Mouse (Mus musculus) gastrocnemius, postnatal 25 days (tissue): ENCODE data around the gene Chst8. TPM values are rescaled to one million over a fixed set of nuclear protein-coding genes. Genes with fewer than 3 reads are reported as not detected.
A peak's percentile ranks its signal among the peaks of the same experiment; 100 is the strongest.

Source experiments
- DNase-seq: peaks from one replicate; pipeline ENCODE4 v3.0.0; 2022
- long read RNA-seq, 2 experiments: library from polyadenylated mRNA; stranded (forward); transcript quantifications; one replicate each; pipeline ENCODE4 v2.0.0; 2021
- total RNA-seq, 2 experiments: library from RNA; stranded (reverse); gene quantifications; 1 replicate in 1 of 2; 2 replicates in 1 of 2; pipeline ENCODE4 v1.2.3; 2021

Gene Chst8
- under 1 TPM; 0.13 to 0.43 TPM for total RNA-seq
- long read RNA-seq, experiment 1: 0 reads
- long read RNA-seq, experiment 2: 0 reads

- DNase-seq: peak; percentile 84
Measured at GRCm38 (mm10) chr7:34812531-34813111, at the start of gene Chst8. Chst8 (minus strand) TSS chr7:34812711.

- no peak for DNase-seq
Measured at GRCm38 (mm10) chr7:34858291-34858690, 45.8 kb upstream of the Chst8 start.

- DNase-seq: no peak
Measured at GRCm38 (mm10) chr7:34854781-34855352, 42.4 kb upstream of the Chst8 start.

GRCm38 (mm10) chr7:34853393-34853792 lies 40.9 kb upstream of the Chst8 start:
- DNase-seq: no peak

GRCm38 (mm10) chr7:34849660-34850059 lies 37.1 kb upstream of the Chst8 start:
- DNase-seq: no peak

- DNase-seq: no peak
Measured at GRCm38 (mm10) chr7:34848811-34849210, 36.3 kb upstream of the Chst8 start.

GRCm38 (mm10) chr7:34847900-34848299 lies 35.4 kb upstream of the Chst8 start:
- no peak for DNase-seq

GRCm38 (mm10) chr7:34847410-34847809 lies 34.9 kb upstream of the Chst8 start:
- no peak for DNase-seq

- DNase-seq: no peak
Measured at GRCm38 (mm10) chr7:34838749-34839148, 26.2 kb upstream of the Chst8 start.

GRCm38 (mm10) chr7:34838231-34838630 lies 25.7 kb upstream of the Chst8 start:
- DNase-seq: no peak

GRCm38 (mm10) chr7:34826255-34826909 lies 13.9 kb upstream of the Chst8 start:
- DNase-seq: no peak

- DNase-seq: no peak
Measured at GRCm38 (mm10) chr7:34821587-34821986, 9.1 kb upstream of the Chst8 start.

GRCm38 (mm10) chr7:34820554-34820953 lies 8.0 kb upstream of the Chst8 start:
- DNase-seq: no peak

- no peak for DNase-seq
Measured at GRCm38 (mm10) chr7:34819796-34820195, 7.3 kb upstream of the Chst8 start.

GRCm38 (mm10) chr7:34818660-34819059 lies 6.1 kb upstream of the Chst8 start:
- no peak for DNase-seq

GRCm38 (mm10) chr7:34816981-34817380 lies 4.5 kb upstream of the Chst8 start:
- no peak for DNase-seq

- DNase-seq: no peak
Measured at GRCm38 (mm10) chr7:34814801-34815200, 2.3 kb upstream of the Chst8 start.

GRCm38 (mm10) chr7:34811531-34812526 lies 682 bp downstream of the Chst8 start:
- no peak for DNase-seq

GRCm38 (mm10) chr7:34811060-34811459 lies 1.5 kb downstream of the Chst8 start:
- no peak for DNase-seq

GRCm38 (mm10) chr7:34806307-34806706 lies 6.2 kb downstream of the Chst8 start:
- peak; percentile 67 for DNase-seq

GRCm38 (mm10) chr7:34805691-34806205 lies 6.8 kb downstream of the Chst8 start:
- DNase-seq: no peak

GRCm38 (mm10) chr7:34805042-34805441 lies 7.5 kb downstream of the Chst8 start:
- no peak for DNase-seq
